Mouse (Mus musculus) stomach, postnatal 0 days (tissue): ENCODE data around the gene Pip4k2a.

Experiments
- CTCF ChIP-seq: IDR thresholded peaks from 2 replicates; pipeline ENCODE4 v1.5.1; 2016; ENCODE audit warnings: antibody characterized with exemption, low read depth, mild to moderate bottlenecking, moderate library complexity
- EP300 ChIP-seq: optimal IDR thresholded peaks from 2 replicates; pipeline ENCODE3; 2016; ENCODE audit warnings: antibody characterized with exemption

- TF ChIP-seq CTCF: no peak
- TF ChIP-seq EP300: no peak
Measured at GRCm38 (mm10) chr2:18822711-18823110, 175.2 kb downstream of the Pip4k2a start.
